31 mouse cellular contexts compared by ENCODE assay signal in genomic region chr3:146444880-146445279, GRCm38 (mm10). TPM values are rescaled to one million over a fixed set of nuclear protein-coding genes. Genes with fewer than 3 reads are reported as not detected.
A peak's percentile ranks its signal among the peaks of the same experiment; 100 is the strongest.
DNase-seq lines count a peak whose midpoint lies in the region; ATAC-seq and TF ChIP-seq lines count a peak whose summit lies in the region.
"Had no signal": no experiment of that assay in that cellular context is flagged by ENCODE, and none has a peak within 500 bp of the region (broad histone marks: within the 10 kb centered on the region; RNA-seq: fewer than 3 reads in every experiment).

No protein-coding gene starts in this region.

- H3K27ac ChIP-seq in intestine, embryonic 14.5 days (ENCODE audit: low read depth): no peak overlapping the region
- no peak overlapping the region for H3K27ac ChIP-seq in intestine, postnatal 0 days (ENCODE audit: low read depth, low read length)
- H3K27ac ChIP-seq in lung, postnatal 0 days (ENCODE audit: low read length): no peak overlapping the region
- no peak overlapping the region for H3K27ac ChIP-seq in stomach, postnatal 0 days (replicated peaks)
- H3K27ac ChIP-seq: embryonic facial prominence, embryonic 12.5 days; gastrocnemius, adult 2 months; heart, embryonic 15.5 days; hindbrain, embryonic 14.5 days; intestine, embryonic 15.5 days; kidney, postnatal 0 days; limb, embryonic 10.5 days; limb, embryonic 15.5 days; neural tube, embryonic 12.5 days had no signal

- no peak for TF ChIP-seq CTCF in intestine, postnatal 0 days (IDR thresholded peaks at IDR 0.05; ENCODE audit: low read depth)
- no peak for TF ChIP-seq CTCF in lung, postnatal 0 days (IDR thresholded peaks at IDR 0.05)
- no peak for TF ChIP-seq CTCF in stomach, postnatal 0 days (IDR thresholded peaks at IDR 0.05; ENCODE audit: low read depth)

- H3K36me3 ChIP-seq in intestine, embryonic 14.5 days (ENCODE audit: control insufficient read depth, insufficient read depth, low read length): peaks cover 10% of the 10 kb centered on the region
- peaks cover 3% of the 10 kb centered on the region; the same call in 1 of the 2 replicates for H3K36me3 ChIP-seq in intestine, postnatal 0 days (ENCODE audit: control insufficient read depth, insufficient read depth)
- 0 out of 2 replicates have a peak, but pooled peaks cover 2% of the 10 kb centered on the region for H3K36me3 ChIP-seq in lung, postnatal 0 days (ENCODE audit: insufficient read depth, low read length)
- H3K36me3 ChIP-seq in stomach, postnatal 0 days (ENCODE audit: control insufficient read depth, insufficient read depth, low read length): no peaks in the 10 kb centered on the region; the same call in 1 of the 2 replicates
- H3K36me3 ChIP-seq: heart, embryonic 15.5 days; intestine, embryonic 15.5 days had no signal

- no peak for TF ChIP-seq EP300 in lung, postnatal 0 days (IDR thresholded peaks at IDR 0.05)
- no peak for TF ChIP-seq EP300 in stomach, postnatal 0 days (optimal IDR thresholded peaks at IDR 0.05)

- H3K4me3 ChIP-seq in intestine, embryonic 14.5 days (ENCODE audit: low read depth, low read length): no peak overlapping the region
- no peak overlapping the region for H3K4me3 ChIP-seq in intestine, postnatal 0 days (ENCODE audit: low read depth, low read length)
- H3K4me3 ChIP-seq in lung, postnatal 0 days (ENCODE audit: low read depth, low read length): no peak overlapping the region
- no peak overlapping the region for H3K4me3 ChIP-seq in stomach, postnatal 0 days (ENCODE audit: low read depth, low read length)
- H3K4me3 ChIP-seq: embryonic facial prominence, embryonic 12.5 days; gastrocnemius, adult 2 months; heart, embryonic 15.5 days; intestine, embryonic 15.5 days; limb, embryonic 10.5 days; limb, embryonic 15.5 days; myocyte; neural tube, embryonic 12.5 days had no signal

- H3K9me3 ChIP-seq in intestine, embryonic 14.5 days (ENCODE audit: control insufficient read depth, low read length): no peaks in the 10 kb centered on the region
- no peaks in the 10 kb centered on the region for H3K9me3 ChIP-seq in intestine, postnatal 0 days (ENCODE audit: control insufficient read depth)
- H3K9me3 ChIP-seq in lung, postnatal 0 days (ENCODE audit: low read length): no peaks in the 10 kb centered on the region
- no peaks in the 10 kb centered on the region for H3K9me3 ChIP-seq in stomach, postnatal 0 days (ENCODE audit: control insufficient read depth, low read length)
- H3K9me3 ChIP-seq: embryonic facial prominence, embryonic 12.5 days; heart, embryonic 15.5 days; intestine, embryonic 15.5 days; limb, embryonic 10.5 days; limb, embryonic 15.5 days; neural tube, embryonic 12.5 days had no signal

- H3K4me2 ChIP-seq in intestine, embryonic 14.5 days (ENCODE audit: low read length): no peak overlapping the region
- no peak overlapping the region for H3K4me2 ChIP-seq in intestine, postnatal 0 days (replicated peaks; ENCODE audit: low read depth)
- H3K4me2 ChIP-seq in lung, postnatal 0 days (replicated peaks; ENCODE audit: low read depth, low read length): no peak overlapping the region
- H3K4me2 ChIP-seq in stomach, postnatal 0 days (replicated peaks; ENCODE audit: low read depth): no peak overlapping the region
- H3K4me2 ChIP-seq: embryonic facial prominence, embryonic 12.5 days; heart, embryonic 15.5 days; hindbrain, embryonic 14.5 days; intestine, embryonic 15.5 days; limb, embryonic 15.5 days; lung, embryonic 14.5 days; midbrain, embryonic 11.5 days; neural tube, embryonic 12.5 days had no signal

- DNase-seq in intestine, embryonic 14.5 days (ENCODE audit: low spot score): peak; percentile 38
- DNase-seq in lung, postnatal 4 days: peak; percentile 25 to 33
- no peak for DNase-seq in lung, postnatal 0 days (ENCODE audit: low spot score)
- no peak for DNase-seq in stomach, postnatal 0 days (ENCODE audit: low spot score)
- no peak for DNase-seq in cerebellum, adult 11-12 months
- no peak for DNase-seq in layer of hippocampus, adult 11-12 months (ENCODE audit: low spot score)
- DNase-seq: adrenal gland, adult 8-10 months; B cell, adult 2 months; cerebellum, adult 11 months; cerebellum, adult 9-11 months; embryo, embryonic 11 days; gastrocnemius, adult 2 months; gastrocnemius, postnatal 36 days; heart, postnatal 36 days; kidney, adult 8-10 months; layer of hippocampus, adult 9-11 months; lung, embryonic 14.5 days had no signal

- no peaks in the 10 kb centered on the region for H3K4me1 ChIP-seq in intestine, embryonic 14.5 days (replicated peaks; ENCODE audit: control insufficient read depth, insufficient read depth, low read length)
- H3K4me1 ChIP-seq in intestine, postnatal 0 days (replicated peaks; ENCODE audit: control insufficient read depth, insufficient read depth, low read length): no peaks in the 10 kb centered on the region
- no peaks in the 10 kb centered on the region; the same call in 1 of the 2 replicates for H3K4me1 ChIP-seq in lung, postnatal 0 days (ENCODE audit: insufficient read depth, low read depth, low read length)
- H3K4me1 ChIP-seq in stomach, postnatal 0 days (replicated peaks; ENCODE audit: control insufficient read depth, insufficient read depth): no peaks in the 10 kb centered on the region
- H3K4me1 ChIP-seq: embryonic facial prominence, embryonic 12.5 days; intestine, embryonic 15.5 days; neural tube, embryonic 12.5 days had no signal

- no peak overlapping the region for H3K9ac ChIP-seq in intestine, embryonic 14.5 days (ENCODE audit: low read length)
- H3K9ac ChIP-seq in intestine, postnatal 0 days (ENCODE audit: low read depth, low read length): no peak overlapping the region
- H3K9ac ChIP-seq in lung, postnatal 0 days (replicated peaks; ENCODE audit: low read depth): no peak overlapping the region
- H3K9ac ChIP-seq in stomach, postnatal 0 days (ENCODE audit: low read length): no peak overlapping the region
- H3K9ac ChIP-seq: embryonic facial prominence, embryonic 12.5 days; heart, embryonic 15.5 days; hindbrain, embryonic 14.5 days; intestine, embryonic 15.5 days; limb, embryonic 15.5 days; lung, embryonic 14.5 days; neural tube, embryonic 12.5 days had no signal

- no peaks in the 10 kb centered on the region for H3K27me3 ChIP-seq in intestine, embryonic 14.5 days (replicated peaks; ENCODE audit: control insufficient read depth, insufficient read depth, low read length)
- H3K27me3 ChIP-seq in intestine, postnatal 0 days (replicated peaks; ENCODE audit: control insufficient read depth, insufficient read depth, low read length): no peaks in the 10 kb centered on the region
- no peaks in the 10 kb centered on the region for H3K27me3 ChIP-seq in lung, postnatal 0 days (replicated peaks; ENCODE audit: insufficient read depth, low read length)
- no peaks in the 10 kb centered on the region for H3K27me3 ChIP-seq in stomach, postnatal 0 days (ENCODE audit: control insufficient read depth, insufficient read depth, low read length)
- H3K27me3 ChIP-seq: embryonic facial prominence, embryonic 12.5 days; heart, embryonic 15.5 days; intestine, embryonic 15.5 days; limb, embryonic 15.5 days; neural tube, embryonic 12.5 days had no signal

- no peak for ATAC-seq in intestine, embryonic 14.5 days (replicated peaks; ENCODE audit: low FRiP score, low TSS enrichment, low read depth)
- no peak for ATAC-seq in intestine, postnatal 0 days
- no peak for ATAC-seq in lung, postnatal 0 days
- ATAC-seq in megakaryocyte, adult 5-6 weeks (ENCODE audit: poor library complexity, severe bottlenecking): peak; percentile 90
- peak; percentile 26; the same call in 1 of the 2 replicates for ATAC-seq in stomach, postnatal 0 days (ENCODE audit: low FRiP score, low TSS enrichment)
- ATAC-seq: forebrain, embryonic 14.5 days; intestine, embryonic 15.5 days; midbrain, embryonic 16.5 days had no signal

- WGBS in intestine, embryonic 14.5 days: 87% methylated on average over 7 of the region's 7 CpGs
- 83% methylated on average over 7 of the region's 7 CpGs for WGBS in intestine, postnatal 0 days
- WGBS in lung, postnatal 0 days: 86% methylated on average over 7 of the region's 7 CpGs
- 83% methylated on average over 7 of the region's 7 CpGs for WGBS in stomach, postnatal 0 days

RNA-seq across cellular contexts. Expression of gene Ctbs, which starts 4.7 kb away (rescaled TPM):
- polyA plus RNA-seq in intestine, embryonic 14.5 days (2014; fragmentation: Nextera tagmentation; extraction: Ambion mirVana): 12.1 and 12.8 TPM in 2 replicates
- polyA plus RNA-seq in intestine, postnatal 0 days (2015; fragmentation: Nextera tagmentation; extraction: Ambion mirVana): 8.1 and 8.3 TPM in 2 replicates
- 14.8 and 15.9 TPM in 2 replicates for polyA plus RNA-seq in lung, postnatal 0 days (2015; fragmentation: Nextera tagmentation; extraction: Ambion mirVana)
- 27.2 and 37.1 TPM in 2 replicates for total RNA-seq in megakaryocyte, adult 5-6 weeks (2015)
- total RNA-seq in megakaryocyte, adult 5-6 weeks (2017): 25.0 and 26.0 TPM in 2 replicates
- 7.9 and 8.7 TPM in 2 replicates for polyA plus RNA-seq in stomach, postnatal 0 days (2015; fragmentation: Nextera tagmentation; extraction: Ambion mirVana)

RNA-seq across cellular contexts. Expression of gene Ssx2ip, which starts 40.4 kb away (rescaled TPM):
- polyA plus RNA-seq in intestine, embryonic 14.5 days (2014; fragmentation: Nextera tagmentation; extraction: Ambion mirVana): 36.3 and 38.1 TPM in 2 replicates
- 31.1 TPM in 2 replicates for polyA plus RNA-seq in intestine, postnatal 0 days (2015; fragmentation: Nextera tagmentation; extraction: Ambion mirVana)
- 21.8 and 25.0 TPM in 2 replicates for polyA plus RNA-seq in lung, postnatal 0 days (2015; fragmentation: Nextera tagmentation; extraction: Ambion mirVana)
- 6.6 and 9.1 TPM in 2 replicates for total RNA-seq in megakaryocyte, adult 5-6 weeks (2015)
- 12.8 and 15.1 TPM in 2 replicates for total RNA-seq in megakaryocyte, adult 5-6 weeks (2017)
- polyA plus RNA-seq in stomach, postnatal 0 days (2015; fragmentation: Nextera tagmentation; extraction: Ambion mirVana): 12.9 and 14.1 TPM in 2 replicates

RNA-seq across cellular contexts. Expression of gene Spata1, which starts 54.7 kb away (rescaled TPM):
- 3.7 and 4.4 TPM in 2 replicates for polyA plus RNA-seq in intestine, embryonic 14.5 days (2014; fragmentation: Nextera tagmentation; extraction: Ambion mirVana)
- 1.3 and 1.9 TPM in 2 replicates for polyA plus RNA-seq in intestine, postnatal 0 days (2015; fragmentation: Nextera tagmentation; extraction: Ambion mirVana)
- polyA plus RNA-seq in lung, postnatal 0 days (2015; fragmentation: Nextera tagmentation; extraction: Ambion mirVana): 4.4 and 5.8 TPM in 2 replicates
- 6.8 and 12.8 TPM in 2 replicates for total RNA-seq in megakaryocyte, adult 5-6 weeks (2015)
- total RNA-seq in megakaryocyte, adult 5-6 weeks (2017): 6.3 and 16.1 TPM in 2 replicates
- 1.1 and 2.4 TPM in 2 replicates for polyA plus RNA-seq in stomach, postnatal 0 days (2015; fragmentation: Nextera tagmentation; extraction: Ambion mirVana)

RNA-seq across cellular contexts. Expression of gene Gng5, which starts 54.7 kb away (rescaled TPM):
- polyA plus RNA-seq in intestine, embryonic 14.5 days (2014; fragmentation: Nextera tagmentation; extraction: Ambion mirVana): 1,003 and 1,057 TPM in 2 replicates
- 1,062 and 1,144 TPM in 2 replicates for polyA plus RNA-seq in intestine, postnatal 0 days (2015; fragmentation: Nextera tagmentation; extraction: Ambion mirVana)
- 1,414 and 1,430 TPM in 2 replicates for polyA plus RNA-seq in lung, postnatal 0 days (2015; fragmentation: Nextera tagmentation; extraction: Ambion mirVana)
- total RNA-seq in megakaryocyte, adult 5-6 weeks (2015): 436 and 445 TPM in 2 replicates
- total RNA-seq in megakaryocyte, adult 5-6 weeks (2017): 196 and 210 TPM in 2 replicates
- 1,101 and 1,141 TPM in 2 replicates for polyA plus RNA-seq in stomach, postnatal 0 days (2015; fragmentation: Nextera tagmentation; extraction: Ambion mirVana)

Comparison
In these comparisons a context has a peak if more than half of its experiments do, and no peak if none do; other contexts are left out.
1. DNase-seq: peak in intestine, embryonic 14.5 days (single experiment) and lung, postnatal 4 days (2 of 2); none in lung, postnatal 0 days (single experiment), stomach, postnatal 0 days (single experiment), cerebellum, adult 11-12 months (single experiment) and layer of hippocampus, adult 11-12 months (single experiment).
2. ATAC-seq: peak in megakaryocyte, adult 5-6 weeks (single experiment) and stomach, postnatal 0 days (single experiment); none in intestine, embryonic 14.5 days (single experiment), intestine, postnatal 0 days (single experiment) and lung, postnatal 0 days (single experiment).